Mouse (Mus musculus): ENCODE data around the gene Fth1. TPM values are rescaled to one million over a fixed set of nuclear protein-coding genes. Genes with fewer than 3 reads are reported as not detected.
"Not testable (repeated sequence)": the region's sequence is repeated elsewhere in the genome, so short reads cannot be mapped to it uniquely, and the experiment has no call there.

Gene Fth1
- polyA plus RNA-seq, 1 experiment from 2014 or later = 3,796 TPM

DNA sequence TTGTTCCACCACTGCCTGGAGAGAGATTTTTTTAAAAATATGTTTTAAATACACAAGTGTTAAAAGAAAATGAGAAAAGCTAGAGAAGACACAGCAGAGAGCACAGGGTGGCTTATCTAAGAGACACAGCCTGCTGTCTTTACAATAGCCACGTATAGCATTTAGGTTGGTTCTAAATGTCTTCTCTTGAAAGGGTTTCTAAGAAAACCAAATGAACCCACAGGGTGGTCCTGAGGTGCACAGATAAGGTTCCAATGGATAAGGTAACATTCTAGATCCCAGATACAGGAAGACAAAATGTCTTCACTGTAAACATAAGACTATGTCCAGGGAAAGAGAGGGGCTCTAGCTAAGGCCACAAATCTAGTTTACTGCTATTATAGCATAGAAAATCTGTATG is 25.0 kb upstream of the Fth1 start:
- no peaks in the 10 kb centered on the region for H3K36me3 ChIP-seq (ENCODE audit: control insufficient read depth, insufficient read depth, low read length)
- DNase-seq (ENCODE audit: low spot score) = no peak
- H3K9me3 ChIP-seq (ENCODE audit: control insufficient read depth, low read length) = no peaks in the 10 kb centered on the region
- 38% methylated on average over 1 of the region's 1 CpGs for WGBS
- peak; percentile 80 for ATAC-seq (replicated peaks; ENCODE audit: low FRiP score)
- peak overlapping the region; percentile 86 for H3K27ac ChIP-seq (ENCODE audit: low read depth, low read length)
- no peaks in the 10 kb centered on the region for H3K27me3 ChIP-seq (replicated peaks; ENCODE audit: control insufficient read depth, insufficient read depth, low read length)
- peaks cover 45% of the 10 kb centered on the region for H3K4me1 ChIP-seq (replicated peaks; ENCODE audit: control insufficient read depth, insufficient read depth, low read length)
- peak overlapping the region; percentile 61 for H3K9ac ChIP-seq (ENCODE audit: low read depth, low read length)
- peak overlapping the region; percentile 45 for H3K4me2 ChIP-seq
- no peak overlapping the region for H3K4me3 ChIP-seq (ENCODE audit: low read depth, low read length)

DNA sequence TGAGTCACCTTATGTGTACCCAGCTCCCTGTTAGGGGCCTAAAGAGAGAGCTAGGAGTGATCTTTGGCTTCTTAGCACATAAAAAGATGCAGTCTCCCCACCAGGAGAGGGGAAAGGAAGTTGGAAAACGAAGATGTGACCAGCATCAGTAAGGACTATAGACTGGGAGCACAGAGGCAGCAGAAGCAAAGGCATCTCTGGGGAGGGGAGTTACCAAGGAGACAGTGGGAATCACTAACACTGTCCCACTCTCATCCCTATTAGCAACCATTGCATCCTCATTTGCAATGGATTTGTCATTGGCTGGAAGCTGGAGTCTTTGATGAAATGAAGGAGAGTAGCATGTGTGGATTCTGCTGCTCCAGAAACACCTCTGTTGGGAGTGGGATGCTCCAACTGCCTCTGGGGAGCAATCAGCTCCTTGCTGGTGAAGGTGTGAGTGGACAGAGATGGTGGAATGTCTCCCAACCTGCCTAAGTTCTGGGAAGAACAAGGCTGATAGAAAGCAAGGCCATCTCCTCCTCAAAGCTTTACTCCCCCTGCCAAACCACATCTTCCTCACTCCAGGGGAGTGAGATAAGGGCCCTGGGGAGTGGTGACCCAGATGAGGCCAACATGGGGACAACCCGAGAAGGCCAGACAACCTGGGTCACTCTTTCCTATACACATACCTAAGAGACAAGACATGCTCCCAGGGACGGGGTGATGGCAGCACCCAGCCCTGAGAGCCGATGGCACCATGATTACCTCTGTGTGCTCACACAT is 23.6 kb upstream of the Fth1 start:
- H3K27me3 ChIP-seq (replicated peaks; ENCODE audit: control insufficient read depth, insufficient read depth, low read length) = no peaks in the 10 kb centered on the region
- H3K9ac ChIP-seq (ENCODE audit: low read depth, low read length) = 0 out of 2 replicates have a peak overlapping the region, but pooled peaks have one; percentile 20
- no peak for ATAC-seq (replicated peaks; ENCODE audit: low FRiP score)
- H3K4me3 ChIP-seq (ENCODE audit: low read depth, low read length) = no peak overlapping the region
- peaks cover 45% of the 10 kb centered on the region for H3K4me1 ChIP-seq (replicated peaks; ENCODE audit: control insufficient read depth, insufficient read depth, low read length)
- H3K36me3 ChIP-seq (ENCODE audit: control insufficient read depth, insufficient read depth, low read length) = no peaks in the 10 kb centered on the region
- peak overlapping the region; percentile 30; the same call in 1 of the 2 replicates for H3K27ac ChIP-seq (ENCODE audit: low read depth, low read length)
- H3K4me2 ChIP-seq = 0 out of 2 replicates have a peak overlapping the region, but pooled peaks have one; percentile 8
- WGBS = 57% methylated on average over 4 of the region's 4 CpGs
- no peak for DNase-seq (ENCODE audit: low spot score)
- H3K9me3 ChIP-seq (ENCODE audit: control insufficient read depth, low read length) = no peaks in the 10 kb centered on the region

DNA sequence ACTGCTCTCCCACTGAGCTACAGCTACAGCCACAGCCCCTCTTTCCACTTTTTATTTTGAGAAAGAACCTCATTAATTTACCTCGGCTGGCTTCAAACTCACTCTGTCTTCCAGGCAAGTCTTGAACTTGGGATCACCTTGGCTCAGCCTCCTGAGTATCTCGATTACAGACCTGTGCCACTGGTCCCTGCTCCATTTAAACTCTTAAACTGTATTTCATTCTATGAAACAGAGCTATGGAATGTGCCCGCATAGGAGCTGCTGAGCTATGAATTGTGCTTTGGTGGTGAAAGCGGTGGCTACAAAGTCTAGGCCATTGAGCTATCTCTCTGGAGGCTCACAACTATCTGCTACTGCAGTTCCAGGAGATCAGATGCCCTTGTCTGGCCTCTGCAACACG is 22.4 kb upstream of the Fth1 start:
- H3K9me3 ChIP-seq (ENCODE audit: control insufficient read depth, low read length) = no peaks in the 10 kb centered on the region
- no peak overlapping the region for H3K4me3 ChIP-seq (ENCODE audit: low read depth, low read length)
- no peaks in the 10 kb centered on the region for H3K27me3 ChIP-seq (replicated peaks; ENCODE audit: control insufficient read depth, insufficient read depth, low read length)
- 81% methylated on average over 5 of the region's 5 CpGs for WGBS
- no peak overlapping the region for H3K4me2 ChIP-seq
- peaks cover 45% of the 10 kb centered on the region for H3K4me1 ChIP-seq (replicated peaks; ENCODE audit: control insufficient read depth, insufficient read depth, low read length)
- H3K9ac ChIP-seq (ENCODE audit: low read depth, low read length) = no peak overlapping the region
- DNase-seq (ENCODE audit: low spot score) = no peak
- H3K36me3 ChIP-seq (ENCODE audit: control insufficient read depth, insufficient read depth, low read length) = no peaks in the 10 kb centered on the region
- ATAC-seq (replicated peaks; ENCODE audit: low FRiP score) = no peak
- H3K27ac ChIP-seq (ENCODE audit: low read depth, low read length) = no peak overlapping the region

DNA sequence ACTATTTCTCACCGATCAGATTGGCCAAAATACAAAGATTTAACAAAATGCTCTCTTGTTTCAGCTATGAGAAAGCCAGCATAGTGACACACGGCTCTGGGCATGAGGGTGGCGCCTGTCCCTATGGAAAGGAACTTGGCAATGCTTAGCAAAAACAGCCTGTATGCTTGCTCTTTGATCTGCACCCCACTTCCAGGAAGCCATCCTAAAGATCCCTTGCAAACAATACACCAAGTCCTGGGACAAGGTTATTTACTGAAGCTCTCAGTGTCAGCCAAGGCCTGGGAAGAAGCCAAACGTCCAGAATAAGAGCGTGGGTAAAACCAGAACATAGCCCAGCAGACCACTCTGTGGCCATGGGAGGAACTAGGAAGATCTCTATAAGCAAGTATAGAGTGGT is 19.6 kb upstream of the Fth1 start:
- Histone ChIP-seq H3K4me2 (no peak overlapping the region), H3K9ac (ENCODE audit: low read depth, low read length) (no peak overlapping the region), H3K27me3 (replicated peaks; ENCODE audit: control insufficient read depth, insufficient read depth, low read length) (no peaks in the 10 kb centered on the region), H3K36me3 (ENCODE audit: control insufficient read depth, insufficient read depth, low read length) (no peaks in the 10 kb centered on the region), H3K27ac (ENCODE audit: low read depth, low read length) (no peak overlapping the region), H3K4me1 (replicated peaks; ENCODE audit: control insufficient read depth, insufficient read depth, low read length) (peaks cover 34% of the 10 kb centered on the region), H3K4me3 (ENCODE audit: low read depth, low read length) (no peak overlapping the region), H3K9me3 (ENCODE audit: control insufficient read depth, low read length) (no peaks in the 10 kb centered on the region)
- no peak for ATAC-seq (replicated peaks; ENCODE audit: low FRiP score)
- 81% methylated on average over 5 of the region's 5 CpGs for WGBS
- no peak for DNase-seq (ENCODE audit: low spot score)

DNA sequence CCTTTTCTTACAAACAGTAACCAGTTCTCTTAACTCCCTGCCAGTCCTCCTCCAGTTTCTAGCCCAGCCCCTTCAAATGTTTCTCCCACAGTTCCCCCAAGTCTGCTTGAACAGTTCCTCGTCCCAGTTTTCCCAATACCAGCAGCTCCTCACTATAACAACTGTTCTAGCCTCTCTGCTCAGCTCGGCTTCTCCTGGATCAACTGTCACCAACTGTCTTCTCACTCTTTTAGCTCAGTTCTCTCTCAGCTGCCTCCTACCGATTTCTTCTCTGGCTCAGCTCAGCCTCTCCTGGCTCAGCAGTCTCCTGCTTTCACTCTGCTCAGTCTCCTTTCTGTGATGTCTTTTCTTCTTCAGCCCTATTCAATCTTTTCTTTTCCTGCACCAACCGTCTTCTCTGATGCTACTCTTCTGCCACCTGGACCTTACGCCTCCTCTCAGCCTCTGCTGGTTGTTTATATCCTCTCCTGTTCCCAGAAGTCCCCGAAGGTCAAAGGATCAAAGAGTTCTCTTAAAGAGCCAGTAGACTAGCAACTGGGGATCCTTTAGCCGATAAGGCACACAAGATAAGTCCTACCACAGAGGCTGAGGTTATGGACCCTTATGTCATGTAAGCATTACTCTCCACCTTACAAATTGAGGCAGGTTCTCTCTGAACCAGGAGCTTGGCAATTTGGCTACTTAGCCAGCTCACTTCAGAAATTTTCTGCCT is 16.0 kb upstream of the Fth1 start:
- no peak overlapping the region for H3K4me3 ChIP-seq (ENCODE audit: low read depth, low read length)
- no peak overlapping the region for H3K9ac ChIP-seq (ENCODE audit: low read depth, low read length)
- WGBS = 17% methylated on average over 7 of the region's 7 CpGs
- H3K4me1 ChIP-seq (replicated peaks; ENCODE audit: control insufficient read depth, insufficient read depth, low read length) = peaks cover 12% of the 10 kb centered on the region
- peak overlapping the region; percentile 19 for H3K4me2 ChIP-seq
- DNase-seq (ENCODE audit: low spot score) = no peak
- H3K27me3 ChIP-seq (replicated peaks; ENCODE audit: control insufficient read depth, insufficient read depth, low read length) = no peaks in the 10 kb centered on the region
- no peak for ATAC-seq (replicated peaks; ENCODE audit: low FRiP score)
- no peaks in the 10 kb centered on the region for H3K36me3 ChIP-seq (ENCODE audit: control insufficient read depth, insufficient read depth, low read length)
- no peaks in the 10 kb centered on the region for H3K9me3 ChIP-seq (ENCODE audit: control insufficient read depth, low read length)
- H3K27ac ChIP-seq (ENCODE audit: low read depth, low read length) = no peak overlapping the region

DNA sequence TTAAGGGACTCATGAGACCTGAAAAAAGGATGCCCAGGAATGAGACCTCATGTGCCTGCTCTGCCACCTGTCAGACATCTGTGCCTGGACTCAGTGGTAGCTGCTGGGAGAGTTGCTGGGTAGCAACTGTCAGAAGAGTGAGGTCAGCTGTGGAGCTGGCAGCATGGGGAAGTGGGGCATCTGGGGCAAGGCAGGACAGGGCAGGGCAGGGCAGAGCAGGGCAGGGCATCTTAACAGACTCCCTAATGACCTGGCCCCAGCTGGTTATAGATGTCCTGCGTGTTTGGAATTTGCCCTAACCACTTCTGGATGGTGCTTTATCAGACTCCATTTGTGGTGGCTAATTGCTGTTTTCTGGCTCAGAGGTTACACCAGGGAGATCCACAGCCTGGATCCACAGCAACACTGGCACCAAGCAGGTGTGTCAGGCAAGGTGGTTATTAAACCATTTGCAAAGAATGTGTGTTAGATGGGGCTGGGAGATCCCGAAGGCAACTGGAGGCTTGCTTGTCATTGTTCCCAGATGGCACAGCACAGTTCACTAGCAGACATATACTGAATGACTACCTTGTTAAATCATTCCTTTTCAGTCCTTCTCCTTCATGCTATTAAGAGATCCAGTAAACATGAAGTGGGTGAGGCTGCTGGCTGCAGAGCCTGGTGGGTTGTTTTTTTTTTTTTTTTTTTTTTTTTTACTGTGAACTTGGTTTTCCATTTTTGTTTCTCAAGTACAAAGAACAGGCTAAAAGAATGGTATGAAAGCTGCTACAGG is 14.1 kb upstream of the Fth1 start:
- no peaks in the 10 kb centered on the region for H3K27me3 ChIP-seq (replicated peaks; ENCODE audit: control insufficient read depth, insufficient read depth, low read length)
- H3K9me3 ChIP-seq (ENCODE audit: control insufficient read depth, low read length) = no peaks in the 10 kb centered on the region
- no peak overlapping the region for H3K27ac ChIP-seq (ENCODE audit: low read depth, low read length)
- no peak overlapping the region for H3K9ac ChIP-seq (ENCODE audit: low read depth, low read length)
- WGBS = 67% methylated on average over 2 of the region's 2 CpGs
- H3K4me2 ChIP-seq = no peak overlapping the region
- no peak overlapping the region for H3K4me3 ChIP-seq (ENCODE audit: low read depth, low read length)
- ATAC-seq (replicated peaks; ENCODE audit: low FRiP score) (no peak), DNase-seq (ENCODE audit: low spot score) (no peak)
- no peaks in the 10 kb centered on the region for H3K36me3 ChIP-seq (ENCODE audit: control insufficient read depth, insufficient read depth, low read length)
- H3K4me1 ChIP-seq (replicated peaks; ENCODE audit: control insufficient read depth, insufficient read depth, low read length) = peaks cover 12% of the 10 kb centered on the region

DNA sequence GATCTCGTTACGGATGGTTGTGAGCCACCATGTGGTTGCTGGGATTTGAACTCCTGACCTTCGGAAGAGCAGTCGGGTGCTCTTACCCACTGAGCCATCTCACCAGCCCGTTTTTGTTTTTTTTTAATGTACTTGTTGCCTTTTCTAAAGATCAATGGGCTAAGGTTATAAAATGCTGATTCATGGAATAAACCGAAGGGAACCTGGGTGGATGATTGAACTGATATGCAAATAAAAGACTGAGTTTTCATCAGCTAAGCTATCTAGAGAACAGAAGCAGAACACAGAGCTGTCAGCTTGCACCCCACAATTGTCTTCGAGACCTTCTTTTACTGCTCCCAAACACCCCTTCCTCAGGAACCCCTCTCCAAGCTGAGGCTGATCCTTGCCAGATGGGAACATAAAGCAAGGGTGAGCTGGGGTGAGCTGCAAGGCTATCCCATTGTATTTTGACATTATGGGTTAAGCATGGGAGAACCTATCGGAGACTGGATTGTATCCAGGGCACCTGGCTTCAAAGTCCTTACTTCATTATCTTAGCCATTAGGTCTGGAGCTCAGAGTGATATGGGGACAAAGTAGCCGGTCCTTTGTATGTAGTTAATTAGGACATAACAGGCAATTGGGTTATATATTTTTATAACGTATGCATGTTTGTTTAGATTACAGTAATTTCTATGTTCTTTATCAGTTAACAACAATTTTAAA is 12.2 kb upstream of the Fth1 start:
- Histone ChIP-seq H3K27me3 (replicated peaks; ENCODE audit: control insufficient read depth, insufficient read depth, low read length) (no peaks in the 10 kb centered on the region), H3K4me1 (replicated peaks; ENCODE audit: control insufficient read depth, insufficient read depth, low read length) (peaks cover 12% of the 10 kb centered on the region), H3K9me3 (ENCODE audit: control insufficient read depth, low read length) (no peaks in the 10 kb centered on the region), H3K9ac (ENCODE audit: low read depth, low read length) (no peak overlapping the region), H3K27ac (ENCODE audit: low read depth, low read length) (no peak overlapping the region), H3K4me2 (no peak overlapping the region), H3K36me3 (ENCODE audit: control insufficient read depth, insufficient read depth, low read length) (no peaks in the 10 kb centered on the region), H3K4me3 (ENCODE audit: low read depth, low read length) (no peak overlapping the region)
- ATAC-seq (replicated peaks; ENCODE audit: low FRiP score) = no peak
- no peak for DNase-seq (ENCODE audit: low spot score)
- WGBS = 81% methylated on average over 8 of the region's 10 CpGs

DNA sequence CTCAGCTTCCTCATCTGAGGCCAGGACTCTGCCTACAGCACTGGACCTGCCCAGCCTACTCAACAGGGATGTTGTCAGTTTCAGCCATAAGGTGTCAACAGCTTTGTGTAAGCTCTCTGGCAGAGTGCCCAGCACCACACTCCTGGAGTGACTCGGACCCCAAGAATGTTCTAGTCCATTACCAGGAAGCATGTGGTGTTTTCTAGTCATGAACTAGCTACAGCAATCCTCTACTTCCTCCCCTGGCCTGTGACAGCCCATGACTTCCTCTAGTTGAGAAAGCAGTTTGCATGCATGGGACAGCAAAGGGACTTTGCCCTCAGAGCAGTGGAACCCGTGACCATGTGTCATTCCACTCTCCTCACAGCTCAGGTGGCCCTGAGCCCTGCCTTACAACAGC is 5.5 kb upstream of the Fth1 start:
- not testable (repeated sequence) for H3K27ac ChIP-seq (ENCODE audit: low read depth, low read length); H3K27me3 ChIP-seq (replicated peaks; ENCODE audit: control insufficient read depth, insufficient read depth, low read length); H3K4me3 ChIP-seq (ENCODE audit: low read depth, low read length); H3K36me3 ChIP-seq (ENCODE audit: control insufficient read depth, insufficient read depth, low read length); H3K9ac ChIP-seq (ENCODE audit: low read depth, low read length); DNase-seq (ENCODE audit: low spot score); H3K4me2 ChIP-seq; H3K9me3 ChIP-seq (ENCODE audit: control insufficient read depth, low read length)
- WGBS = 49% methylated on average over 2 of the region's 2 CpGs
- ATAC-seq (replicated peaks; ENCODE audit: low FRiP score) = peak; percentile 29; the same call in 1 of the 2 replicates
- peaks cover 33% of the 10 kb centered on the region for H3K4me1 ChIP-seq (replicated peaks; ENCODE audit: control insufficient read depth, insufficient read depth, low read length)

All from liver, embryonic 11.5 days (tissue).